Mouse (Mus musculus): ENCODE results near the gene Akr1c18. TPM values are rescaled to one million over a fixed set of nuclear protein-coding genes. Genes with fewer than 3 reads are reported as not detected.
"Not testable (repeated sequence)": the region's sequence is repeated elsewhere in the genome, so short reads cannot be mapped to it uniquely, and the experiment has no call there.

The Akr1c18 gene
- polyA plus RNA-seq, 1 experiment from 2014 or later = 1.3 TPM

- H3K9me3 ChIP-seq = no peaks in the 10 kb centered on the region
- H3K4me1 ChIP-seq = no peaks in the 10 kb centered on the region
- H3K36me3 ChIP-seq = no peaks in the 10 kb centered on the region
- H3K27me3 ChIP-seq (replicated peaks) = no peaks in the 10 kb centered on the region
- no peak for ATAC-seq (ENCODE audit: insufficient read depth, low FRiP score, low read depth)
- no peak overlapping the region for H3K9ac ChIP-seq
- H3K4me2 ChIP-seq = no peak overlapping the region
- no peak overlapping the region for H3K27ac ChIP-seq
- no peak overlapping the region for H3K4me3 ChIP-seq (replicated peaks)
- WGBS = 70% methylated on average over 1 of the region's 1 CpGs
Observed at GRCm38 (mm10) chr13:4144261-4144660, 6.2 kb downstream of the Akr1c18 start.

DNA sequence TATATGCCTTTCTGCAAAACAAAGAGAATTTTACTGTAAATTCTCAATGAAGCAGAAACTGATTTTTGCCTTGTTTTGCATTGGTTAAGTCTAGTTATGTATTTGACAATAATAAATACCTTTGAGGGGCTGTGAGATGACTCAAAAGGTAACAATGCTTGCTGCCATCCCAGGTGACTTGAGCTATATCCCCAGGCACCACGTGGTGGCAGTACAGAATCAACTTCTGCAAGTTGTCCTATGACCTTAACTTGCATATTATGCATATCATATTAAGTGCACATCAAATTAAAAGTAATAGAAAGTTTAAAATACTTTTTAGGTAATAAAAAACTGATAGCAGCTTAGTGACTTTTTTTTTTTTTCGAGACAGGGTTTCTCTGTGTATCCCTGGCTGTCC is 17.4 kb downstream of the Akr1c18 start:
- no peaks in the 10 kb centered on the region for H3K36me3 ChIP-seq
- H3K4me2 ChIP-seq = no peak overlapping the region
- no peaks in the 10 kb centered on the region for H3K4me1 ChIP-seq
- H3K9ac ChIP-seq = no peak overlapping the region
- no peaks in the 10 kb centered on the region for H3K9me3 ChIP-seq
- 30% methylated on average over 2 of the region's 2 CpGs for WGBS
- H3K27ac ChIP-seq = no peak overlapping the region
- no peaks in the 10 kb centered on the region for H3K27me3 ChIP-seq (replicated peaks)
- no peak for ATAC-seq (ENCODE audit: insufficient read depth, low FRiP score, low read depth)
- H3K4me3 ChIP-seq (replicated peaks) = no peak overlapping the region

DNA sequence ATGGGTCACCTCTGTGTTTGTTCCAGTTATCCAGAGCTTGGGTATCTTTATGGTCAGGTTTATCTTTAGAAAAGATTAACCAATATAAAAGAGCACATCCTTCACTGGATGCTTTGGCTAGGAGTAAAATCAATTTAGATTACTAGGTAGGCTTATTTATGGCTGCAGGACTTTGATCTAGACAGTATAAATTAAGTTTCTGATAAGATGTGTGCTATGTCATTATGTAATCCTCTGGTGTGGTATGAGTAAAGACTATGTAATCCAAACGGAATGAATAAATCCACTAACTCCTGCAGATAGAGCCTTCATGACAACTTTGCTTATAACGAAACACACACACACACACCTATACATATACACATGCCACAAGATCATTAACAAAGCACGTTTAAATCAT is 18.7 kb downstream of the Akr1c18 start:
- WGBS = 43% methylated on average over 3 of the region's 3 CpGs
- H3K9ac ChIP-seq = no peak overlapping the region
- no peaks in the 10 kb centered on the region for H3K27me3 ChIP-seq (replicated peaks)
- no peaks in the 10 kb centered on the region for H3K9me3 ChIP-seq
- ATAC-seq (ENCODE audit: insufficient read depth, low FRiP score, low read depth) = no peak
- no peak overlapping the region for H3K4me3 ChIP-seq (replicated peaks)
- H3K4me1 ChIP-seq = no peaks in the 10 kb centered on the region
- no peak overlapping the region for H3K27ac ChIP-seq
- no peak overlapping the region for H3K4me2 ChIP-seq
- H3K36me3 ChIP-seq = no peaks in the 10 kb centered on the region

DNA sequence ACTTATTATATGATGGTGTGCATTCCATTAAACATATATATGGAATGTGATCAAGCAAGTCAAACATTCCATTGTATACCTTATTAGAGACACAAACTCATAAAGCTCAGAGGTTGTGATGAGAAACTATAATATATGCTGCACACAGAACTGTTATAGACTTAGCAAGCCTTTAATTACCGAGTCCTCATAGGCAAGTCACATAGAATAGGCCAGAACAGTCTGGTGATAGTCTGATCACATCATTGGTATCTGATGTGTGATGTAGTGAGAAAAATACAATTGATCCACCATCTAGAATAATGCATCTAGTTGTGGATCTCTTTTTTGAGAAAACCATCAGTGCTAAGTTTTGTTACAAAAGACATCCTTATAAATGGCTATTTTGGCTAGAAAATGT is 19.1 kb downstream of the Akr1c18 start:
- Histone ChIP-seq H3K36me3 (no peaks in the 10 kb centered on the region), H3K9me3 (no peaks in the 10 kb centered on the region), H3K4me2 (no peak overlapping the region), H3K27ac (no peak overlapping the region), H3K27me3 (replicated peaks) (no peaks in the 10 kb centered on the region), H3K4me3 (replicated peaks) (no peak overlapping the region), H3K4me1 (no peaks in the 10 kb centered on the region), H3K9ac (no peak overlapping the region)
- no peak for ATAC-seq (ENCODE audit: insufficient read depth, low FRiP score, low read depth)
- 73% methylated on average over 1 of the region's 1 CpGs for WGBS

DNA sequence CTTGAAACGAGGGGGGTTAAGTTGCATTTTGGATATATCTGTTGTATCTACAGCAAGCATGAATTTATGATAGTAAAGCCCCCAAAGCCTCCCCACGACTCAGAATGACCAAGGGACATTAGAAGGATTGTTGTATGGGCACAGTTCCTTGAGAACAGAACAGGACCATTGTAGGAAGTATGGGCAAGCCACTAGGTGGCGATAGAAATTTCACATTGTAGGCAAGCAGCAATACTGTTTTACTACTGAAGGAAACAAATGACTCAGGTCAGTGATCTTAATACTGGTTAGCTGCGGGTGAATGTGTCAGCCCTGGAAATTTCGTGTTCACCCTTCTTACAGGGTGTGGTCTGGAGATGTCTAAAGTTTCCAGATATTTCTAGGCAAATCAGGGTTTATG is 21.4 kb downstream of the Akr1c18 start:
- no peaks in the 10 kb centered on the region for H3K36me3 ChIP-seq
- 36% methylated on average over 5 of the region's 5 CpGs for WGBS
- no peak overlapping the region for H3K4me3 ChIP-seq (replicated peaks)
- no peaks in the 10 kb centered on the region for H3K27me3 ChIP-seq (replicated peaks)
- ATAC-seq (ENCODE audit: insufficient read depth, low FRiP score, low read depth) = no peak
- no peak overlapping the region for H3K4me2 ChIP-seq
- no peak overlapping the region for H3K9ac ChIP-seq
- H3K27ac ChIP-seq = no peak overlapping the region
- no peaks in the 10 kb centered on the region for H3K4me1 ChIP-seq
- no peaks in the 10 kb centered on the region for H3K9me3 ChIP-seq

DNA sequence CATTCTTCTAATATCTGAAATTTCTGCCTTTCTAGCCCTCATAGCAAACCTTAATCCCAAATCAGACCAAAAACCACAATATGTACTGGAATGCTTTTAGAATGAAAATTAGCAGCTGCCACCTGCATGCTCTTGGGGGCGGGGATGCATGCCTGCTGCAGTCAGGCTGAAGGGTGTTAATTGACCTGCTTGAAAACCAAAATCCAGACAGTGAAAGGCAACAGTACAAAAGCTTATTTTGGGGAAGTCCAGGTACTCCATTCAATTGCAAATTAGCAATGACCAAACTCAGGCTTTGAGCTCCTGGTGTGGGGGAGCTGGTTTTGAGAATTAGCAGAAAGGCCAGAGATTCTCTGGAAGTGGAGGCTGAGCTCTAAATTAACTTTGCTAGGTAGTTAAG is 24.6 kb downstream of the Akr1c18 start:
- ATAC-seq (ENCODE audit: insufficient read depth, low FRiP score, low read depth); H3K9me3 ChIP-seq; H3K9ac ChIP-seq; H3K4me1 ChIP-seq; H3K4me3 ChIP-seq (replicated peaks); H3K27me3 ChIP-seq (replicated peaks); H3K36me3 ChIP-seq; H3K4me2 ChIP-seq; H3K27ac ChIP-seq: not testable (repeated sequence)
- 88% methylated on average over 1 of the region's 1 CpGs for WGBS

DNA sequence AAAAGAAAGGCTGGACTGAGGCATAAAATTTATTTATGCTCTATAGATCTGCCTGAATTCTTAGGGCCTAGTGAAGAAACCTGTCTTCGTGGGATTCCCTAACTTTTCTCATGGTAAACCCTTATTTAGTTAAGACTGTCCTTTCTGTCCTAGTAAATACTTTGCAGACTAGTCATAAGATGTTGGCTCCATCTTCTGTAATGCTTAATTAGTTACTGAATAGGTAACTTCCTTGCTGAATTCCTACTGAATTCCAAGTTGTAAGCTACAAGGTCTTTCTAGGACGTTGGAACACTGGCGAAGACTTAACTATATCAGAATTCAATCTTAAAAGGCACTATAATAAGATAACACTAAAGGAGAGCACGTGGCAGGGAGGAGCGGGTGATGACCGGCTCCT is 26.0 kb downstream of the Akr1c18 start:
- H3K36me3 ChIP-seq; H3K27me3 ChIP-seq (replicated peaks); H3K4me1 ChIP-seq; H3K9me3 ChIP-seq; ATAC-seq (ENCODE audit: insufficient read depth, low FRiP score, low read depth); H3K4me3 ChIP-seq (replicated peaks); H3K9ac ChIP-seq; H3K4me2 ChIP-seq; H3K27ac ChIP-seq: not testable (repeated sequence)
- 88% methylated on average over 6 of the region's 6 CpGs for WGBS

DNA sequence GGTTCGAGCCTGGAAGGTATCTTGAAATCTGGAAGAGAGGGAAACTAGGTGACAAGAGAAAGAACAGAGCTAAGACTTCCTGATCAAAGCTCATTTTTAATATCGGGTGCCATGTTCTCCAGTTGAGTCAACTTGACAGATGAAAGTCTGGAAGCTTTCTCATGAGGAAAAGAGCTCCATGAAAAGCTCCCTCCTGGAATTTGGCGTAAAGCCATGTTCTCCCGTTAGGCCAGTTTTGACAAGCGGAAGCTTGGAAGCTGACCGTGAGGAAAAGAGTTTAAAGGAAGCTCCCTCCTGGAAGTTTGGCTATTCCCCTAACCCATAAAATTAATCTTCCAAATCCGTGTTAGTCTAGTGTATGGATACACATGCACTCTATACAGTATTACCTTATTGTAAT is 27.3 kb downstream of the Akr1c18 start:
- H3K27ac ChIP-seq = no peak overlapping the region
- no peak overlapping the region for H3K9ac ChIP-seq
- H3K4me1 ChIP-seq = no peaks in the 10 kb centered on the region
- WGBS = 65% methylated on average over 7 of the region's 7 CpGs
- H3K36me3 ChIP-seq = no peaks in the 10 kb centered on the region
- ATAC-seq (ENCODE audit: insufficient read depth, low FRiP score, low read depth) = no peak
- H3K27me3 ChIP-seq (replicated peaks) = no peaks in the 10 kb centered on the region
- no peaks in the 10 kb centered on the region for H3K9me3 ChIP-seq
- H3K4me2 ChIP-seq = no peak overlapping the region
- H3K4me3 ChIP-seq (replicated peaks) = no peak overlapping the region

GRCm38 (mm10) chr13:4119181-4119904 is 31.1 kb downstream of the Akr1c18 start:
- no peaks in the 10 kb centered on the region for H3K27me3 ChIP-seq (replicated peaks)
- WGBS = 49% methylated on average over 2 of the region's 2 CpGs
- H3K9me3 ChIP-seq = no peaks in the 10 kb centered on the region
- no peak overlapping the region for H3K9ac ChIP-seq
- no peak overlapping the region for H3K4me3 ChIP-seq (replicated peaks)
- H3K4me1 ChIP-seq = no peaks in the 10 kb centered on the region
- no peaks in the 10 kb centered on the region for H3K36me3 ChIP-seq
- ATAC-seq (ENCODE audit: insufficient read depth, low FRiP score, low read depth) = no peak
- no peak overlapping the region for H3K27ac ChIP-seq
- no peak overlapping the region for H3K4me2 ChIP-seq

DNA sequence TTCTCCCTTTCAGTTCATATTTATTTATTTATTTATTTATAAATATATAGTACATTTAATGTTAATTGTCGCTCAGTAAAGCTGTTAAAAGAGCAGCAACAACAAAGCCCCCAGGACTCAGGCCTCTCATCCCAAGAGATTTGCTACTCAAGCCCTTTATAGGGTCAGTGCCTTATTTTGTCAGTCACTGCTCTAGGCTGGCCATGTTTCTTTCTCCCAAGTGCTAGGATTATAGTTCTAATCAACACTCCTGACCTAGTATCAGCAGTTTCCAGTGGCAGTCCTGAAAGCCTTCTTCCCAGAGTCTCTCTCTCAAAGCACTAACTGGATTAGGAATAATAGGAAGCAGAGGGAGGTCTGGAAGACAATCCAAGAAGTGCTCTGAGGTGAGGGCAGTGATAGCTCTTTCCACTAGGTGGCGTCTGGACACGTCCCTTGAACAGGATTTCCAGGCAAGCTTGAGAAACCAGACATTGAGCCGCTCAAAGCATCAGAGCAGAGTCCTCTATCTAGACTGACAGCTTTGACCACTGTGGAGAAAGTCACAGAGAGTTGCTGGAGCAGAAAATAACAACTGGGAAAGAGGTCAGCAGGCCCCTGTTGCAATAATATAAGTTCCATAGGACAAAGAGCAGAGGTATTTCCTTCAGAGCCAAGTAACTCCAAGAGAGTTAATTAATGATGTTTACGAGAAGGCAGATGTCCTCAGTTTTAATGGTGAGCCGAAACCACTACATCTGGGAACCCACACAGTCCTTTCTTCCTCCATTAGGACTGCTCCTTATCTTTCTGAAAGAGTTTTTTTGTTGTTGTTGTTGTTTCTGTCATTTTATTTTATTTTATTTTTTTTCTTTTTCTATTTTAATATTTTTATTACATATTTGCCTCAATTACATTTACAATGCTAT is 39.9 kb downstream of the Akr1c18 start:
- no peaks in the 10 kb centered on the region for H3K4me1 ChIP-seq
- no peaks in the 10 kb centered on the region for H3K27me3 ChIP-seq (replicated peaks)
- 0 out of 2 replicates have a peak, but pooled peaks have one; percentile 60 for ATAC-seq (ENCODE audit: insufficient read depth, low FRiP score, low read depth)
- no peak overlapping the region for H3K9ac ChIP-seq
- no peak overlapping the region for H3K27ac ChIP-seq
- H3K36me3 ChIP-seq = no peaks in the 10 kb centered on the region
- no peak overlapping the region for H3K4me2 ChIP-seq
- H3K4me3 ChIP-seq (replicated peaks) = no peak overlapping the region
- 23% methylated on average over 6 of the region's 6 CpGs for WGBS
- H3K9me3 ChIP-seq = no peaks in the 10 kb centered on the region

- no peak for ATAC-seq (ENCODE audit: insufficient read depth, low FRiP score, low read depth)
- Histone ChIP-seq H3K27me3 (replicated peaks) (no peaks in the 10 kb centered on the region), H3K4me2 (no peak overlapping the region)
Observed at GRCm38 (mm10) chr13:4102721-4103120, 47.7 kb downstream of the Akr1c18 start.

DNA sequence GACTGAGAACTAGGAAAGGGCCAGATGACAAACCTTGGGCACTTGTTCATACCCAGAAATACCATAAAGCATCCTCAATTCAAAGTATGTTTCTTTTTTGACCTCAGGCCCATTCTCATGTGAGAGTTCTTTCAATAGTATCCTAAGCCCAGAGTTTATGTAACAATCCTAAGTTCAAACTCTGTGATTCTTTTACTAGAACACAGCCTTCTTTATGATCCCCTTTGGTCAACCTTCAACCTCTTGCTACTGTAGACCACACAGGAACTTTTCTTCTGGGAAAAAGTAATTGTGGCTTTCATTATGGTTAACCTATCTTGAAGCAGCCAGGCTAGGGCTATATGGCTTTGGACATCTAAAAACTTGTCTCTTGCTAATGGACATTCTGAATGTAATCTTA is 48.8 kb downstream of the Akr1c18 start:
- no peak overlapping the region for H3K4me2 ChIP-seq
- no peaks in the 10 kb centered on the region for H3K9me3 ChIP-seq
- H3K36me3 ChIP-seq = no peaks in the 10 kb centered on the region
- H3K4me3 ChIP-seq (replicated peaks) = no peak overlapping the region
- no peaks in the 10 kb centered on the region for H3K27me3 ChIP-seq (replicated peaks)
- H3K27ac ChIP-seq = no peak overlapping the region
- H3K4me1 ChIP-seq = no peaks in the 10 kb centered on the region
- ATAC-seq (ENCODE audit: insufficient read depth, low FRiP score, low read depth) = no peak
- no peak overlapping the region for H3K9ac ChIP-seq

More at GRCm38 (mm10) chr13:4102721-4103120, 47.7 kb downstream of the Akr1c18 start:
- H3K9ac ChIP-seq = no peak overlapping the region
- no peak overlapping the region for H3K27ac ChIP-seq
- H3K36me3 ChIP-seq = no peaks in the 10 kb centered on the region
- H3K4me3 ChIP-seq (replicated peaks) = no peak overlapping the region
- H3K9me3 ChIP-seq = no peaks in the 10 kb centered on the region
- H3K4me1 ChIP-seq = no peaks in the 10 kb centered on the region
